Mouse (Mus musculus) liver, postnatal 0 days (tissue): ENCODE data around the gene 4931428L18Rik.

ENCODE experiments used
- CTCF ChIP-seq: sonication (generic); IDR thresholded peaks from 2 replicates; pipeline ENCODE4 v1.5.1; 2016; ENCODE audit warnings: antibody characterized with exemption, low read depth
- EP300 ChIP-seq: IDR thresholded peaks from 2 replicates; pipeline ENCODE4 v1.6.1; 2016; ENCODE audit warnings: antibody characterized with exemption, low read depth, mild to moderate bottlenecking

DNA sequence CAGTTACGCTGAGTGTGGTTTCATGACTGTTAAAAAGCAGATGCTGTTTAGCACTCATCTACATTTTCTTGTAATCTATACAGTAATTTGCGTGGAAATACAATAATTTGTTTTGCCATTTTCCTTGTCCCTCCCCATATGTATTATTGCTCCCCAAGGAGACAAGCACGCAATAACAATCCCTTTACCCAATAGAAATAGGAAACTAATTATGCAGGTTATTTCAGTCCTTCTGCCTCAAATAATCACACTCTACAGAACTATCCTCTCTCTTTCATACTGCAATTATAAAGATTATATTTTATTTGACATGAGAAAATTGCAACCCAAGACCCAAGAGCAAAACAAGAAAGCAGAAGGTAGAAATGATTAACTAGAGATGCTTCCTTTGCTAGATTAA is 25.5 kb downstream of the 4931428L18Rik start:
- TF ChIP-seq CTCF (no peak), EP300 (no peak)
